Mouse (Mus musculus) adrenal gland, postnatal 25 days (tissue): ENCODE measurements around the gene Crls1. TPM values are rescaled to one million over a fixed set of nuclear protein-coding genes. Genes with fewer than 3 reads are reported as not detected.

Experiments
- DNase-seq: peaks from one replicate; pipeline ENCODE4 v3.0.0; 2021; ENCODE audit warnings: mixed read lengths
- total RNA-seq: library from RNA; stranded (reverse); gene quantifications from 2 replicates; pipeline ENCODE4 v1.2.3, GENCODE M21; 2021

The Crls1 gene
- total RNA-seq, 1 experiment from 2014 or later = 81.5 TPM

GRCm38 (mm10) chr2:132884303-132884967, 38.0 kb downstream of the Crls1 start:
- DNase-seq = peak; percentile 42

GRCm38 (mm10) chr2:132885312-132885711, 38.8 kb downstream of the Crls1 start:
- no peak for DNase-seq

DNA sequence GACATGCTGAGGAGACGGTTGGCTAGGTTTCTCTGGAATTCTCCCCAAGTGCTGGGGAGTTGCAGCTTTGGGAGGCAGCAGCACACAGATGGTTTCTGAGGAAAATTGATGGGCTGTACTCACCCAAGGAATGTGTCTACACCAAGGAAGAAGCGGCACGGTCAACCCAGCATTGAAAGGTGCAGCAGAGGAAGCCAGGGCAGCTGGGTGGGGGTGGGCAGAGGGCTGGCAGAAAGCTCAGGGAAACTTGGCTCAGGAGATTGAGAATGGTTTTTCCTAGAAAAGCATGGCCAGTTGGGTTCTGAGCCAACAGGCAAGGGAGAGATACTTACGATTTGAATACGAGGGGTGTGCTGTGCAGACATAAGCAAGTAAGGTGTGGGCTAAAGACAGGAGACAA, 47.4 kb downstream of the Crls1 start:
- DNase-seq = no peak

DNA sequence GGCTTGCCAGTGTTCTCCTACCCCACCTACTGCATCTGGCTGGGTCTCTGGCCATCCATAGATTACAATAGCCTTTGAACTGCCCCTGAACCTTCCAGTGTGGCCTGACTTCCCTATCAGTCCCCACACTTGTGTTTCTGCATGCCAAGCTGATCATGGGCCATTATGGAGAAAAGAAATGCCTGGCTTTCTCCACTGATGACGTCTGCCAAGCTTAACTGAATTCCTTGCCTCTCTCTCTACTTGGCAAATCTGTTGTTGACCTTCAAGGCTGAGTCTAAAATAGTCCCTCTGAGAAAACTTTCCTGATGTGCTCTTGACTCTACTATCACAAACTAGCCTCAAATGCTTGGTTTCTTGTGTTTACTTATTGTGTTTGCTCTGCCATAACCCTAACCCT, 51.7 kb downstream of the Crls1 start:
- no peak for DNase-seq

- no peak for DNase-seq
Measured at GRCm38 (mm10) chr2:132900596-132900995, 54.1 kb downstream of the Crls1 start.

GRCm38 (mm10) chr2:132901636-132902035, 55.2 kb downstream of the Crls1 start:
- DNase-seq = no peak

- DNase-seq = no peak
Measured at GRCm38 (mm10) chr2:132902056-132902455, 55.6 kb downstream of the Crls1 start.

- DNase-seq = peak; percentile 35
Measured at GRCm38 (mm10) chr2:132903498-132903897, 57.0 kb downstream of the Crls1 start.

DNA sequence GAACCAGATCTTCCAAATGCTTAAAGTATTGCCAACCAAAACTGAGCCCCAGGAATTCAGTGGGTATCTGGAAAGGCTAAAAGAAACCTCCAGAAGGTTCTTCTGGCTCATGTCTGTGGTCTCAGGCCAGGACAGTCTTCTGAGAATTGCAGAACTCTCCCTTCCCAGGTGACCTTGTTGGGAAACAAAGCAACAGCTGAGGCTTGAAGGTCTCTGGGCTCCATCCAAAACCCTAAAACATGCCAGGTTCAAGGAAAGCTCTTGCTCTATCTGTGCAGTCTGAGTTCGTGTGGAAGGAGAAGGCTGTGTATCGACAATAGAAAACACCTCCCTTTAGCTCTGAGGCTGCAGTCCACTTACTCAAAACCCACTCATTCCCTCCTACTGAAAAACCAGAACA, 58.5 kb downstream of the Crls1 start:
- DNase-seq = no peak

DNA sequence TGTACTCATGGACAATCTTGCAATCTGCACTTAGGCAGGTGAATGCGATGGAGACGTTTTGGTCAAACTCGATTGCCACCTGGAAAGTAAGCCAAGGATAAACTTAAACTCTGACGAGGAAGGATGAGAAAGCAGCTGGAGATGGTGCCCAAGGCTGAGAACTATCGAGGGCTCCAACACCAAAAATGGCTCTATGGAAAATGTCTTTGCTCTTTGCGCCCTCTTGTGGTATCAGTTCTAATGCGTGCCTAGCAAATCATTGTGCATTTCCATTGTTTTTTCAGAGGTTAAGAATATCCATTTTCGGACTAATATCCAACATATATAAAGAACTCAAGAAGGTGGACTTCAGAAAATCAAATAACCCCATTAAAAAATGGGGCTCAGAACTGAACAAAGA, 60.3 kb downstream of the Crls1 start:
- no peak for DNase-seq

DNA sequence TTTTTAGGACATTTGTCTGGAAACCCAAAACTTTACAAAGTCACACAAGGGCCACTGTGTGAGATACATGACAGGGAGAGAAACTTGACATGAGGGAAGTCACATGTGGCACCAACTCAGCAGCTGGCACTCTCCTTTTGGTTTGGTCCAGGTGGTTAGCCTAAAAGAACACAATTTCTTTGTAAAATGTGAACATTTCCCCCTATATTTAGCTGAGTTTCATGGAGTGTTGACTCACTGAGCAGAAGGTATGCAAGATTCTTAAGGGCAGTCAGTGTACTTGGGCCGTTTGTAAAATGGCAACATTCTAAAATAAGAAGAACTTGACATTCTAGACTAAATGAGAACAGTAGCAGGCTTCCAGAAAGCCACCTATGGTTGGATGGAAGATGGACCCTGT, 68.3 kb downstream of the Crls1 start:
- DNase-seq = no peak

Other genes starting within 250 kb of the Crls1 start
- gene Shld1, start 159.7 kb upstream of the Crls1 start, total RNA-seq = 8.8 and 13.8 TPM in 2 replicates
- 1,899 and 1,907 TPM in 2 replicates for gene Chgb, start 65.4 kb upstream of the Crls1 start, total RNA-seq
- 21.9 and 25.3 TPM in 2 replicates for gene Trmt6, start 30.6 kb upstream of the Crls1 start, total RNA-seq
- 5.8 and 6.6 TPM in 2 replicates for gene Mcm8, start 30.5 kb upstream of the Crls1 start, total RNA-seq
- 1.6 and 2.2 TPM in 2 replicates for gene Lrrn4, start 34.2 kb downstream of the Crls1 start, total RNA-seq
- gene Fermt1, start 99.2 kb downstream of the Crls1 start, total RNA-seq = not detected in 2 replicates